Mouse (Mus musculus) hindbrain, embryonic 10.5 days (tissue): ENCODE results near the gene Mrln. TPM values are rescaled to one million over a fixed set of nuclear protein-coding genes. Genes with fewer than 3 reads are reported as not detected.

ENCODE experiments used
- DNase-seq: peaks from one replicate; pipeline ENCODE4 v3.0.0-alpha.2; 2017; ENCODE audit warnings: low spot score
- H3K27ac ChIP-seq: fragments of 300-500 bp; sonication (generic); 2 replicates; pipeline ENCODE4 v1.5.1; 2016; ENCODE audit warnings: mild to moderate bottlenecking, moderate library complexity
- H3K27me3 ChIP-seq: fragments of 300-500 bp; sonication (generic); 2 replicates; pipeline ENCODE4 v1.6.1; 2016; ENCODE audit warnings: mild to moderate bottlenecking; ENCODE audit not compliant: poor library complexity, insufficient read depth, severe bottlenecking
- H3K36me3 ChIP-seq: fragments of 300-500 bp; sonication (generic); 2 replicates; pipeline ENCODE4 v1.6.1; 2016; ENCODE audit warnings: mild to moderate bottlenecking, moderate library complexity
- H3K4me1 ChIP-seq: fragments of 300-500 bp; sonication (generic); replicated peaks from 2 replicates; pipeline ENCODE4 v1.6.1; 2016; ENCODE audit warnings: mild to moderate bottlenecking
- H3K4me3 ChIP-seq: fragments of 300-500 bp; sonication (generic); 2 replicates; pipeline ENCODE4 v1.5.1; 2016; ENCODE audit warnings: mild to moderate bottlenecking, moderate library complexity
- H3K9me3 ChIP-seq: fragments of 300-500 bp; sonication (generic); 2 replicates; pipeline ENCODE4 v1.6.1; 2016; ENCODE audit warnings: mild to moderate bottlenecking, moderate library complexity
- WGBS: fragments of 180-500 bp; shearing (Covaris S2); methylation state at CpG from one replicate; pipeline ENCODE4 v1.1.7; 2016; 5-methylcytosine and 5-hydroxymethylcytosine counted together
- polyA plus RNA-seq: library from polyadenylated mRNA; unstranded; fragments of >200 nt; fragmentation: Nextera tagmentation; extraction: Ambion mirVana; gene quantifications from 2 replicates; pipeline ENCODE4 v1.2.1, GENCODE M21; 2016

The Mrln gene
- polyA plus RNA-seq, 1 experiment from 2014 or later, result 1.2 TPM

DNA sequence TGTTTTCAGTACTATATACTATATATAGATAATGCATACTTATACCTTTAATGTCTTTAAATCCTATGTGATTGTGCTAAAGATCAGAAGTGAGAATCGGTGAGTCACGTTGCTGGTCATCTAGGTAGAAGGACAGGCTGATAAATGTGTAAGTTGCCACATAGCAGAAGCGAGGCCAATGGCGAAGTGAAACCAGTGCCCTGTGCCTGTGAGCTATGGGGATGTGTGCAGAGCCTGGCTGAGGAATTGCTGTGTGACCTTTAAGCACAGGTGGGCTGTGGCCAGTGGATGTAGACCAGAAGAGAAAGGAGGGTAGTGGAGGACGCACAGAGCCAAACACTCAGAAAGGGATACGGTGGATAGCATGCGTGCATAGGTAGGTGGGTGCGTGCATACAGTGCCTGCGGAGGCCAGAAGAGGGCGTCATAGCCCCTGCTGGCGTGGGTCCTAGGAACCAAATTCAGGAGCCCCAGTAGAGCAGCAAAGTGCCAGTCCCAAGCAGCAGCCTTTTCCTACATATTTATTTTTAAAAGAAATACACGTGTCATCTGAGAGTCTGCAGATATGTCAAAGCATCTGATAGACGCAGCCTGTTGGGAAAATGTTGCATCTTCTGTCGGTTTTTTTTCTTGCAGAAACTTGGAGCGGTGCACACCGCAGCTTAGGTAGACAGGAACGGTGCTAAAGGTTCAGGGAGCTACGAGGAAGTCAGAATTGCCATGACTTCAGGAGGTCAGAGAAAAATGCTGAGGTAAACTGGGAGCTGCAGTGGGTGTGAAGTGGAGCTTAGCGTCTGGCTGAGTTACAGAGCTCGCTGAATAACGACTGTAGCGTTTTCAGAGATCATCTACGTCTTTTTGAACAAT lies 64.3 kb downstream of the Mrln start:
- Histone ChIP-seq H3K9me3 (no peaks in the 10 kb centered on the region), H3K4me3 (no peak overlapping the region), H3K36me3 (no peaks in the 10 kb centered on the region), H3K27me3 (no peaks in the 10 kb centered on the region), H3K27ac (no peak overlapping the region), H3K4me1 (no peaks in the 10 kb centered on the region)
- WGBS, result 84% methylated on average over 23 of the region's 23 CpGs
- no peak for DNase-seq

Other genes starting within 250 kb of the Mrln start
- 14.2 and 18.2 TPM in 2 replicates for gene Ccdc6, start 107.5 kb upstream of the Mrln start, polyA plus RNA-seq
- 0.40 and 0.58 TPM in 2 replicates for gene Slc16a9, start 40.4 kb downstream of the Mrln start, polyA plus RNA-seq
- gene Fam13c, start 235.8 kb downstream of the Mrln start, polyA plus RNA-seq, result 9.6 and 13.7 TPM in 2 replicates